Mouse (Mus musculus) CH12.LX (cell line): Measurements from ENCODE around the gene BC048403. TPM values are rescaled to one million over a fixed set of nuclear protein-coding genes. Genes with fewer than 3 reads are reported as not detected.

Experiments used
- DNase-seq: peaks from one replicate; pipeline ENCODE4 v3.0.0-alpha.2; 2013; ENCODE audit errors: extremely low read depth
- H3K27ac ChIP-seq: 2 replicates; pipeline ENCODE4 v1.5.1; 2012; ENCODE audit warnings: low read depth, mild to moderate bottlenecking, control low read depth, moderate library complexity; ENCODE audit not compliant: insufficient read depth
- H3K27me3 ChIP-seq: replicated peaks from 2 replicates; pipeline ENCODE3; 2012; ENCODE audit warnings: inconsistent platforms
- H3K36me3 ChIP-seq, 2 experiments: replicated peaks in 1 of 2; 2 replicates each; pipeline versions ENCODE3 to v1.6.1; 2012; ENCODE audit warnings: inconsistent platforms in 1 of 2, low read length in 1 of 2, mild to moderate bottlenecking in 1 of 2, mixed read lengths in 1 of 2, moderate library complexity in 1 of 2; ENCODE audit not compliant: control insufficient read depth in 1 of 2, insufficient read depth in 1 of 2
- H3K4me1 ChIP-seq, 2 experiments: 2 replicates each; pipeline ENCODE4 v1.6.1; 2012; ENCODE audit warnings: inconsistent platforms in 1 of 2, moderate library complexity in 1 of 2; ENCODE audit not compliant: insufficient read depth in 2 of 2, control insufficient read depth in 1 of 2
- H3K4me2 ChIP-seq: 2 replicates; pipeline ENCODE4 v1.6.1; 2012; ENCODE audit warnings: low read depth, mild to moderate bottlenecking, control low read depth; ENCODE audit not compliant: poor library complexity, insufficient read depth, severe bottlenecking
- H3K4me3 ChIP-seq, 3 experiments: fragments of 150-350 bp in 1 of 3; sonication (generic) in 1 of 3; replicated peaks in 1 of 3; 2 replicates each; pipeline versions ENCODE3 to v1.5.1; 2011 to 2012; ENCODE audit warnings: low read depth in 2 of 3, low read length in 2 of 3, mild to moderate bottlenecking in 2 of 3, moderate library complexity in 2 of 3, control low read depth in 1 of 3, improper control_type of control experiment in 1 of 3, inconsistent platforms in 1 of 3, mixed read lengths in 1 of 3; ENCODE audit not compliant: poor library complexity in 1 of 3
- H3K79me2 ChIP-seq: replicated peaks from 2 replicates; pipeline ENCODE4 v1.6.1; 2012; ENCODE audit warnings: mild to moderate bottlenecking, moderate library complexity; ENCODE audit not compliant: control insufficient read depth, poor library complexity, insufficient read depth, severe bottlenecking; ENCODE audit errors: extremely low read depth
- H3K9ac ChIP-seq: 2 replicates; pipeline ENCODE4 v1.6.1; 2012; ENCODE audit warnings: low read depth, mild to moderate bottlenecking, control low read depth, moderate library complexity; ENCODE audit not compliant: insufficient read depth
- H3K9me3 ChIP-seq: replicated peaks from 2 replicates; pipeline ENCODE3; 2012; ENCODE audit warnings: low read length, inconsistent platforms, mixed read lengths
- CHD1 ChIP-seq: IDR thresholded peaks from 2 replicates; pipeline ENCODE4 v1.6.1; 2012; ENCODE audit warnings: low read depth, low read length, improper control_type of control experiment, inconsistent platforms
- ELF1 ChIP-seq: IDR thresholded peaks from 2 replicates; pipeline ENCODE4 v1.6.1; 2014; ENCODE audit warnings: low read depth, mild to moderate bottlenecking, inconsistent platforms, low read length, improper control_type of control experiment
- GABPA ChIP-seq: IDR thresholded peaks from 2 replicates; pipeline ENCODE4 v1.6.1; 2012; ENCODE audit warnings: low read depth, low read length, improper control_type of control experiment, inconsistent platforms; ENCODE audit not compliant: insufficient replicate concordance
- IRF4 ChIP-seq: IDR thresholded peaks from 2 replicates; pipeline ENCODE4 v1.6.1; 2014; ENCODE audit warnings: low read depth, mild to moderate bottlenecking, inconsistent platforms, low read length, improper control_type of control experiment
- MAX ChIP-seq: IDR thresholded peaks from 2 replicates; pipeline ENCODE4 v1.6.1; 2011; ENCODE audit warnings: low read length, improper control_type of control experiment
- MAZ ChIP-seq: IDR thresholded peaks from 2 replicates; pipeline ENCODE4 v1.6.1; 2012; ENCODE audit warnings: low read depth, mild to moderate bottlenecking, inconsistent platforms, low read length, improper control_type of control experiment, moderate library complexity
- MYC ChIP-seq: IDR thresholded peaks from 2 replicates; pipeline ENCODE4 v1.6.1; 2011; ENCODE audit warnings: low read depth, mild to moderate bottlenecking, improper control_type of control experiment, low read length
- RAD21 ChIP-seq: IDR thresholded peaks from 2 replicates; pipeline ENCODE4 v1.6.1; 2011; ENCODE audit warnings: low read depth, mild to moderate bottlenecking, low read length, improper control_type of control experiment, moderate library complexity
- RCOR1 ChIP-seq: conservative IDR thresholded peaks from 2 replicates; pipeline ENCODE4 v1.6.1; 2012; ENCODE audit warnings: low read depth, mild to moderate bottlenecking, inconsistent platforms, low read length, improper control_type of control experiment
- SMC3 ChIP-seq: IDR thresholded peaks from 2 replicates; pipeline ENCODE4 v1.6.1; 2011; ENCODE audit warnings: low read depth, low read length, improper control_type of control experiment
- UBTF ChIP-seq: IDR thresholded peaks from 2 replicates; pipeline ENCODE4 v1.6.1; 2012; ENCODE audit warnings: low read depth, mild to moderate bottlenecking, inconsistent platforms, low read length, improper control_type of control experiment, moderate library complexity
- USF2 ChIP-seq: conservative IDR thresholded peaks from 2 replicates; pipeline ENCODE4 v1.6.1; 2011; ENCODE audit warnings: low read depth, low read length, improper control_type of control experiment
- ZKSCAN1 ChIP-seq: IDR thresholded peaks from 2 replicates; pipeline ENCODE4 v1.6.1; 2012; ENCODE audit warnings: low read depth, inconsistent platforms, low read length, improper control_type of control experiment, borderline replicate concordance
- ZMIZ1 ChIP-seq: IDR thresholded peaks from 2 replicates; pipeline ENCODE4 v1.6.1; 2012; ENCODE audit warnings: low read depth, mild to moderate bottlenecking, inconsistent platforms, low read length, improper control_type of control experiment
- dilution Hi-C: fragments of 300-500 bp; cut with MboI; formaldehyde crosslinking; loops from 2 replicates; pipeline ENCODE4 v1.14.3; 2020; ENCODE audit warnings: low sequenced_read_pairs; ENCODE audit not compliant: extremely low pct_unique_long_range_greater_than_20kb, extremely low pct_ligation_motif_present
- in situ Hi-C: fragments of 300-500 bp; cut with MboI; formaldehyde crosslinking; loops from 3 replicates; pipeline ENCODE4 v1.14.3; 2019; ENCODE audit warnings: low sequenced_read_pairs, low pct_ligation_motif_present, low pct_unique_long_range_greater_than_20kb, mixed read lengths
- polyA plus RNA-seq: library from polyadenylated mRNA; unstranded; fragments of >175 nt; gene quantifications from 2 replicates; pipeline ENCODE4 v1.2.1, GENCODE M21; 2012; ENCODE audit warnings: low read depth; ENCODE audit not compliant: insufficient read length
- total RNA-seq, 2 experiments: library from RNA; depleted of rRNA; stranded (reverse); fragments of 300-350 nt in 1 of 2; fragments of >200 nt in 1 of 2; gene quantifications; 2 replicates each; pipeline ENCODE4 v1.2.3; 2012 to 2014

The BC048403 gene
- total and polyA plus RNA-seq, 3 experiments = 2.2 to 11.9 (median 4.0) TPM

DNA sequence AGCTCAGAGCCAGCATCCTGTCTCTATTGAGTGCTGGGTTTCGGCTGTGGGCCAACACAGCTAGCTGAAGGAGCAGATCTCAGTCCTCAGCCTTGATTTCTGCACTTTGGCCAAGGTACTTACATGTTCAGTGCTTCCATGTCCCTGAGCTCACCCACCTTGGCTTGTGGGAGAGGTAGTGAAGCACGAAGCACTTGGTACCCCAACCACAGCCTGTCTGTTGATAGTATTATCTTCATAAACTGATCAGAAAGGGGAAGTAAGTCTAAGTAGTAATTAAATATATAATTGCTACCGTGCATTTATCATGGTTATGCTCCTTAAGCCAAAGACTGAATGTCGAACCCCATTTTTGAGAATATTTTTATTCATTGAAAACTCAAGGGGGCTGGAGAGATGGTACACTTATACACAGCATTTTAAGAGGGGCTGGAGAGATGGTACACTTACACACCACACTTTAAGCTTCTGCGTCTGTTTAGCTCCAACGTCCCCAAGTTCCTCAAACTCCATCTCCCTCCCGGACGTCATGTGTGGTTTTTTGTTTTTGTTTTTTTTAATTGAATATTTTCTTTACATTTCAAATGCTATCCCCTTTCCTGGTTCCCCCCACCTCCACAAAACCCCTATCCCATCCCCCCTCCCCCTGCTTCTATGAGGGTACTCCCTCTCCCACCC is 8.6 kb upstream of the BC048403 start:
- dilution Hi-C loops = no loop called here
- in situ Hi-C loops = no loop called here
- H3K36me3 ChIP-seq = no peaks in the 10 kb centered on the region
- no peaks in the 10 kb centered on the region for H3K27me3 ChIP-seq
- no peak for DNase-seq
- H3K27ac ChIP-seq = no peak overlapping the region
- no peak for TF ChIP-seq GABPA
- no peak for TF ChIP-seq CHD1
- TF ChIP-seq ELF1 = no peak
- TF ChIP-seq MYC = no peak
- TF ChIP-seq RAD21 = no peak
- TF ChIP-seq USF2 = no peak
- TF ChIP-seq IRF4 = no peak
- no peak for TF ChIP-seq SMC3
- no peak for TF ChIP-seq ZKSCAN1
- no peaks in the 10 kb centered on the region for H3K4me1 ChIP-seq
- H3K9me3 ChIP-seq = no peaks in the 10 kb centered on the region
- no peak overlapping the region for H3K4me2 ChIP-seq
- H3K4me3 ChIP-seq = no peak overlapping the region
- H3K9ac ChIP-seq = no peak overlapping the region
- no peaks in the 10 kb centered on the region for H3K79me2 ChIP-seq

DNA sequence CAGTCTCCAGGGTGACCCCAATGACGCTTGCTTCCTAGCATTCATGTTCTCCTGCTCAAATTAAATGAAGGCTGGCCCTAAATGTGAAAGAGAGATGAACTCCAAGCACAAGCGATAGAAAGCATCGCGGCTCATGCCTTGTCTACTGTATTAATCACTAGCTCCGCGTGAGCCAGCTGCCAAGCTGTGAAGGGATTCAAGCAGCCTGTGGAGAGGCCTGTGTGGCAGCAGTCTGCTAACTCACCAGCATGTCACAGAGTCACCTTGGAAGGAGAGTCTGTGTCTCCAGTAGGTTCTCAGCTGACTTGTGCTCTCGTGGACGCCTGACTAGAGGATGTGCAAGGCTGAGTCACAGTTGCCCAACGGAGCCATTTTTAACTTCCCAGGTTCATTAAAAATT is 7.2 kb upstream of the BC048403 start:
- in situ Hi-C loops (no loop called here), dilution Hi-C loops (no loop called here)
- Histone ChIP-seq H3K4me3 (no peak overlapping the region), H3K27ac (no peak overlapping the region), H3K79me2 (no peaks in the 10 kb centered on the region), H3K36me3 (no peaks in the 10 kb centered on the region), H3K4me1 (no peaks in the 10 kb centered on the region), H3K27me3 (no peaks in the 10 kb centered on the region), H3K9ac (no peak overlapping the region), H3K4me2 (no peak overlapping the region), H3K9me3 (no peaks in the 10 kb centered on the region)
- TF ChIP-seq RCOR1 (no peak), IRF4 (no peak), UBTF (no peak), GABPA (no peak), MAZ (no peak), ZMIZ1 (no peak), MAX (no peak)
- DNase-seq = no peak
